Mouse (Mus musculus) left cerebral cortex, adult 2 months (tissue): ENCODE data around the gene Tpst1. TPM values are rescaled to one million over a fixed set of nuclear protein-coding genes. Genes with fewer than 3 reads are reported as not detected.
A peak's percentile ranks its signal among the peaks of the same experiment; 100 is the strongest.

Source experiments
- DNase-seq, 2 experiments: peaks; one replicate each; pipeline ENCODE4 v3.0.0; 2021 to 2022; ENCODE audit warnings: low spot score in 2 of 2, mixed read lengths in 1 of 2; ENCODE audit errors: extremely low spot score in 1 of 2
- H3K27ac ChIP-seq: fragments of 200-600 bp; 2 replicates; pipeline ENCODE4 v1.8.1; 2022
- H3K4me3 ChIP-seq: fragments of 200-600 bp; 2 replicates; pipeline ENCODE4 v1.8.1; 2022
- CTCF ChIP-seq: fragments of 200-600 bp; IDR thresholded peaks from 2 replicates; pipeline ENCODE4 v1.8.1; 2022; ENCODE audit warnings: antibody characterized with exemption, mild to moderate bottlenecking, moderate library complexity
- intact Hi-C: fragments of 180-260 bp; cut with DNase I; formaldehyde crosslinking; loops from one replicate; pipeline ENCODE4 v1.15.1; 2025
- total RNA-seq, 2 experiments: library from RNA; stranded (reverse); gene quantifications; 2 replicates each; pipeline ENCODE4 v1.2.3; 2021

Tpst1 gene
- total RNA-seq, 2 experiments from 2014 or later, result 34.0 to 34.1 TPM

- no peak overlapping the region for H3K4me3 ChIP-seq
- no peak for TF ChIP-seq CTCF
- no peak for DNase-seq
- intact Hi-C loops, result no loop called here
- H3K27ac ChIP-seq, result no peak overlapping the region
Measured at GRCm38 (mm10) chr5:130041262-130041661, 31.9 kb upstream of the Tpst1 start.

- Histone ChIP-seq H3K4me3 (no peak overlapping the region), H3K27ac (peak overlapping the region; percentile 37; the same call in 1 of the 2 replicates)
- intact Hi-C loops, result loop anchor here (1.0 kb wide), 1 partner anchor 96 kb away; no protein-coding TSS in a partner anchor
- TF ChIP-seq CTCF, result no peak
- no peak for DNase-seq
Measured at GRCm38 (mm10) chr5:130043741-130044140, 29.4 kb upstream of the Tpst1 start.

GRCm38 (mm10) chr5:130044201-130044695 lies 28.9 kb upstream of the Tpst1 start:
- no peak overlapping the region; the same call in 1 of the 2 replicates for H3K27ac ChIP-seq
- intact Hi-C loops, result loop anchor here (1.0 kb wide), 1 partner anchor 95 kb away; no protein-coding TSS in a partner anchor
- DNase-seq, result peak; percentile 32 to 53
- peak; percentile 84 for TF ChIP-seq CTCF
- no peak overlapping the region for H3K4me3 ChIP-seq

GRCm38 (mm10) chr5:130046100-130046499 lies 27.0 kb upstream of the Tpst1 start:
- no peak for DNase-seq
- intact Hi-C loops, result no loop called here
- no peak for TF ChIP-seq CTCF
- no peak overlapping the region for H3K27ac ChIP-seq
- no peak overlapping the region for H3K4me3 ChIP-seq

GRCm38 (mm10) chr5:130046589-130046988 lies 26.5 kb upstream of the Tpst1 start:
- no peak for DNase-seq
- Histone ChIP-seq H3K27ac (no peak overlapping the region), H3K4me3 (no peak overlapping the region)
- intact Hi-C loops, result no loop called here
- no peak for TF ChIP-seq CTCF

- Histone ChIP-seq H3K27ac (no peak overlapping the region), H3K4me3 (no peak overlapping the region)
- peak; percentile 22 for TF ChIP-seq CTCF
- DNase-seq, result no peak
- intact Hi-C loops, result no loop called here
Measured at GRCm38 (mm10) chr5:130047013-130047412, 26.1 kb upstream of the Tpst1 start.

- DNase-seq, result no peak
- Histone ChIP-seq H3K4me3 (no peak overlapping the region), H3K27ac (no peak overlapping the region)
- TF ChIP-seq CTCF, result no peak
- intact Hi-C loops, result no loop called here
Measured at GRCm38 (mm10) chr5:130048786-130049520, 24.2 kb upstream of the Tpst1 start.

GRCm38 (mm10) chr5:130050416-130050815 lies 22.7 kb upstream of the Tpst1 start:
- H3K27ac ChIP-seq, result no peak overlapping the region
- intact Hi-C loops, result no loop called here
- DNase-seq, result no peak
- no peak overlapping the region for H3K4me3 ChIP-seq
- TF ChIP-seq CTCF, result no peak

- DNase-seq, result no peak
- no peak for TF ChIP-seq CTCF
- H3K27ac ChIP-seq, result no peak overlapping the region
- intact Hi-C loops, result no loop called here
- no peak overlapping the region for H3K4me3 ChIP-seq
Measured at GRCm38 (mm10) chr5:130051073-130051860, 21.9 kb upstream of the Tpst1 start.

- H3K27ac ChIP-seq, result no peak overlapping the region
- no peak for DNase-seq
- no peak overlapping the region for H3K4me3 ChIP-seq
- intact Hi-C loops, result no loop called here
- TF ChIP-seq CTCF, result no peak
Measured at GRCm38 (mm10) chr5:130052510-130052909, 20.6 kb upstream of the Tpst1 start.

GRCm38 (mm10) chr5:130052955-130053354 lies 20.2 kb upstream of the Tpst1 start:
- intact Hi-C loops, result no loop called here
- Histone ChIP-seq H3K27ac (no peak overlapping the region), H3K4me3 (no peak overlapping the region)
- TF ChIP-seq CTCF, result no peak
- DNase-seq, result no peak

- TF ChIP-seq CTCF, result no peak
- no peak overlapping the region for H3K4me3 ChIP-seq
- H3K27ac ChIP-seq, result no peak overlapping the region
- no peak for DNase-seq
- intact Hi-C loops, result no loop called here
Measured at GRCm38 (mm10) chr5:130055688-130056087, 17.4 kb upstream of the Tpst1 start.
